Mouse (Mus musculus) MEL (cell line): ENCODE data around the gene E2f1.

Experiments used
- CTCF ChIP-seq, 3 experiments: IDR thresholded peaks in 2 of 3; conservative IDR thresholded peaks in 1 of 3; 2 replicates each; pipeline ENCODE4 v1.5.1; 2011 to 2012; ENCODE audit warnings: low read length in 3 of 3, low read depth in 2 of 3, mild to moderate bottlenecking in 2 of 3, improper control_type of control experiment in 1 of 3, inconsistent platforms in 1 of 3, mixed read lengths in 1 of 3, moderate library complexity in 1 of 3; ENCODE audit not compliant: control insufficient read depth in 1 of 3, insufficient read depth in 1 of 3, poor library complexity in 1 of 3, severe bottlenecking in 1 of 3
- E2F4 ChIP-seq: IDR thresholded peaks from 2 replicates; pipeline ENCODE4 v1.6.1; 2011; ENCODE audit warnings: low read depth, low read length, improper control_type of control experiment, borderline replicate concordance
- ETS1 ChIP-seq: IDR thresholded peaks from 2 replicates; pipeline ENCODE4 v1.6.1; 2012; ENCODE audit warnings: low read depth, mild to moderate bottlenecking, inconsistent platforms, low read length, improper control_type of control experiment, moderate library complexity
- NRF1 ChIP-seq: IDR thresholded peaks from 2 replicates; pipeline ENCODE4 v1.6.1; 2014; ENCODE audit warnings: low read depth, mild to moderate bottlenecking, inconsistent platforms, low read length, improper control_type of control experiment, moderate library complexity; ENCODE audit not compliant: poor library complexity, insufficient read depth, severe bottlenecking
- POLR2A ChIP-seq, 2 experiments: IDR thresholded peaks; 2 replicates each; pipeline ENCODE4 v1.6.1; 2011 to 2012; ENCODE audit warnings: low read length in 2 of 2, mild to moderate bottlenecking in 2 of 2, control low read depth in 1 of 2, improper control_type of control experiment in 1 of 2, low read depth in 1 of 2, moderate library complexity in 1 of 2; ENCODE audit not compliant: control insufficient read depth in 1 of 2, insufficient read depth in 1 of 2, poor library complexity in 1 of 2
- RCOR1 ChIP-seq: IDR thresholded peaks from 2 replicates; pipeline ENCODE4 v1.6.1; 2012; ENCODE audit warnings: low read depth, mild to moderate bottlenecking, inconsistent platforms, low read length, improper control_type of control experiment
- TCF12 ChIP-seq: IDR thresholded peaks from 2 replicates; pipeline ENCODE4 v1.6.1; 2014; ENCODE audit warnings: low read depth, mild to moderate bottlenecking, inconsistent platforms, low read length, improper control_type of control experiment, moderate library complexity
- ZKSCAN1 ChIP-seq: IDR thresholded peaks from 2 replicates; pipeline ENCODE4 v1.6.1; 2012; ENCODE audit warnings: low read depth, mild to moderate bottlenecking, inconsistent platforms, low read length, improper control_type of control experiment, moderate library complexity
- ZNF384 ChIP-seq: IDR thresholded peaks from 2 replicates; pipeline ENCODE4 v1.6.1; 2012; ENCODE audit warnings: low read depth, mild to moderate bottlenecking, inconsistent platforms, low read length, improper control_type of control experiment

GRCm38 (mm10) chr2:154566641-154567040 lies 3.1 kb downstream of the E2f1 start:
- TF ChIP-seq RCOR1 (no peak), CTCF (IDR thresholded peaks at IDR 0.05 in 2 of 3, conservative IDR thresholded peaks at IDR 0.05 in 1 of 3; ENCODE audit: control insufficient read depth in 1 of 3, insufficient read depth in 1 of 3, low read depth in 2 of 3, low read length in 3 of 3, poor library complexity in 1 of 3, severe bottlenecking in 1 of 3) (no peak), NRF1 (no peak), POLR2A (IDR thresholded peaks at IDR 0.05; ENCODE audit: control insufficient read depth in 1 of 2, insufficient read depth in 1 of 2, low read depth in 1 of 2, low read length in 2 of 2, poor library complexity in 1 of 2) (0 out of 4 replicates have a peak, but pooled peaks of 1 of the 2 experiments have one; percentile 25), E2F4 (no peak), ETS1 (no peak), ZKSCAN1 (no peak), ZNF384 (no peak), TCF12 (no peak)
